Mouse (Mus musculus) CH12.LX (cell line): ENCODE data around the gene Kif15. TPM values are rescaled to one million over a fixed set of nuclear protein-coding genes. Genes with fewer than 3 reads are reported as not detected.

Source experiments
- DNase-seq: peaks from one replicate; pipeline ENCODE4 v3.0.0-alpha.2; 2013; ENCODE audit errors: extremely low read depth
- H3K27ac ChIP-seq: 2 replicates; pipeline ENCODE4 v1.5.1; 2012; ENCODE audit warnings: low read depth, mild to moderate bottlenecking, control low read depth, moderate library complexity; ENCODE audit not compliant: insufficient read depth
- H3K27me3 ChIP-seq: replicated peaks from 2 replicates; pipeline ENCODE3; 2012; ENCODE audit warnings: inconsistent platforms
- H3K36me3 ChIP-seq, 2 experiments: replicated peaks in 1 of 2; 2 replicates each; pipeline versions ENCODE3 to v1.6.1; 2012; ENCODE audit warnings: inconsistent platforms in 1 of 2, low read length in 1 of 2, mild to moderate bottlenecking in 1 of 2, mixed read lengths in 1 of 2, moderate library complexity in 1 of 2; ENCODE audit not compliant: control insufficient read depth in 1 of 2, insufficient read depth in 1 of 2
- H3K4me1 ChIP-seq, 2 experiments: 2 replicates each; pipeline ENCODE4 v1.6.1; 2012; ENCODE audit warnings: inconsistent platforms in 1 of 2, moderate library complexity in 1 of 2; ENCODE audit not compliant: insufficient read depth in 2 of 2, control insufficient read depth in 1 of 2
- H3K4me2 ChIP-seq: 2 replicates; pipeline ENCODE4 v1.6.1; 2012; ENCODE audit warnings: low read depth, mild to moderate bottlenecking, control low read depth; ENCODE audit not compliant: poor library complexity, insufficient read depth, severe bottlenecking
- H3K4me3 ChIP-seq, 3 experiments: fragments of 150-350 bp in 1 of 3; sonication (generic) in 1 of 3; replicated peaks in 1 of 3; 2 replicates each; pipeline versions ENCODE3 to v1.5.1; 2011 to 2012; ENCODE audit warnings: low read depth in 2 of 3, low read length in 2 of 3, mild to moderate bottlenecking in 2 of 3, moderate library complexity in 2 of 3, control low read depth in 1 of 3, improper control_type of control experiment in 1 of 3, inconsistent platforms in 1 of 3, mixed read lengths in 1 of 3; ENCODE audit not compliant: poor library complexity in 1 of 3
- H3K79me2 ChIP-seq: replicated peaks from 2 replicates; pipeline ENCODE4 v1.6.1; 2012; ENCODE audit warnings: mild to moderate bottlenecking, moderate library complexity; ENCODE audit not compliant: control insufficient read depth, poor library complexity, insufficient read depth, severe bottlenecking; ENCODE audit errors: extremely low read depth
- H3K9ac ChIP-seq: 2 replicates; pipeline ENCODE4 v1.6.1; 2012; ENCODE audit warnings: low read depth, mild to moderate bottlenecking, control low read depth, moderate library complexity; ENCODE audit not compliant: insufficient read depth
- H3K9me3 ChIP-seq: replicated peaks from 2 replicates; pipeline ENCODE3; 2012; ENCODE audit warnings: low read length, inconsistent platforms, mixed read lengths
- BHLHE40 ChIP-seq: IDR thresholded peaks from 2 replicates; pipeline ENCODE4 v1.6.1; 2011; ENCODE audit warnings: mild to moderate bottlenecking, low read depth, low read length, improper control_type of control experiment
- CHD2 ChIP-seq: IDR thresholded peaks from 2 replicates; pipeline ENCODE4 v1.6.1; 2011; ENCODE audit warnings: low read length, improper control_type of control experiment
- CTCF ChIP-seq, 2 experiments: IDR thresholded peaks in 1 of 2; conservative IDR thresholded peaks in 1 of 2; 2 replicates each; pipeline ENCODE4 v1.5.1; 2011 to 2012; ENCODE audit warnings: low read depth in 2 of 2, low read length in 2 of 2, improper control_type of control experiment in 1 of 2, inconsistent platforms in 1 of 2, mild to moderate bottlenecking in 1 of 2, moderate library complexity in 1 of 2
- E2F4 ChIP-seq: IDR thresholded peaks from 2 replicates; pipeline ENCODE4 v1.6.1; 2011; ENCODE audit warnings: low read depth, low read length, improper control_type of control experiment; ENCODE audit not compliant: insufficient replicate concordance
- ELF1 ChIP-seq: IDR thresholded peaks from 2 replicates; pipeline ENCODE4 v1.6.1; 2014; ENCODE audit warnings: low read depth, mild to moderate bottlenecking, inconsistent platforms, low read length, improper control_type of control experiment
- EP300 ChIP-seq: IDR thresholded peaks from 2 replicates; pipeline ENCODE4 v1.6.1; 2011; ENCODE audit warnings: low read length, improper control_type of control experiment
- ETS1 ChIP-seq: conservative IDR thresholded peaks from 2 replicates; pipeline ENCODE4 v1.6.1; 2012; ENCODE audit warnings: low read depth, mild to moderate bottlenecking, inconsistent platforms, low read length, improper control_type of control experiment, moderate library complexity
- GABPA ChIP-seq: IDR thresholded peaks from 2 replicates; pipeline ENCODE4 v1.6.1; 2012; ENCODE audit warnings: low read depth, low read length, improper control_type of control experiment, inconsistent platforms; ENCODE audit not compliant: insufficient replicate concordance
- HCFC1 ChIP-seq: IDR thresholded peaks from 2 replicates; pipeline ENCODE4 v1.6.1; 2012; ENCODE audit warnings: low read depth, mild to moderate bottlenecking, inconsistent platforms, low read length, improper control_type of control experiment
- IRF4 ChIP-seq: IDR thresholded peaks from 2 replicates; pipeline ENCODE4 v1.6.1; 2014; ENCODE audit warnings: low read depth, mild to moderate bottlenecking, inconsistent platforms, low read length, improper control_type of control experiment
- JUND ChIP-seq: conservative IDR thresholded peaks from 2 replicates; pipeline ENCODE4 v1.6.1; 2011; ENCODE audit warnings: low read depth, low read length, improper control_type of control experiment
- KAT2A ChIP-seq: IDR thresholded peaks from 2 replicates; pipeline ENCODE4 v1.6.1; 2012; ENCODE audit warnings: low read length, improper control_type of control experiment, inconsistent platforms; ENCODE audit not compliant: insufficient replicate concordance
- MAFK ChIP-seq: IDR thresholded peaks from 2 replicates; pipeline ENCODE4 v1.6.1; 2011; ENCODE audit warnings: low read length, improper control_type of control experiment; ENCODE audit not compliant: insufficient replicate concordance
- MAX ChIP-seq: IDR thresholded peaks from 2 replicates; pipeline ENCODE4 v1.6.1; 2011; ENCODE audit warnings: low read length, improper control_type of control experiment
- MAZ ChIP-seq: IDR thresholded peaks from 2 replicates; pipeline ENCODE4 v1.6.1; 2012; ENCODE audit warnings: low read depth, mild to moderate bottlenecking, inconsistent platforms, low read length, improper control_type of control experiment, moderate library complexity
- MEF2A ChIP-seq: IDR thresholded peaks from 2 replicates; pipeline ENCODE4 v1.6.1; 2014; ENCODE audit warnings: low read depth, mild to moderate bottlenecking, inconsistent platforms, low read length, improper control_type of control experiment, borderline replicate concordance
- MXI1 ChIP-seq: IDR thresholded peaks from 2 replicates; pipeline ENCODE4 v1.6.1; 2011; ENCODE audit warnings: mild to moderate bottlenecking, low read depth, low read length, improper control_type of control experiment
- MYC ChIP-seq: IDR thresholded peaks from 2 replicates; pipeline ENCODE4 v1.6.1; 2011; ENCODE audit warnings: low read depth, mild to moderate bottlenecking, improper control_type of control experiment, low read length
- NELFE ChIP-seq: IDR thresholded peaks from 2 replicates; pipeline ENCODE4 v1.6.1; 2011; ENCODE audit warnings: low read depth, low read length, improper control_type of control experiment
- NRF1 ChIP-seq: IDR thresholded peaks from 2 replicates; pipeline ENCODE4 v1.6.1; 2014; ENCODE audit warnings: low read depth, mild to moderate bottlenecking, inconsistent platforms, low read length, improper control_type of control experiment, moderate library complexity
- POLR2A ChIP-seq: IDR thresholded peaks from 2 replicates; pipeline ENCODE4 v1.6.1; 2011; ENCODE audit warnings: low read depth, mild to moderate bottlenecking, improper control_type of control experiment, low read length
- POLR2AphosphoS2 ChIP-seq: IDR thresholded peaks from 2 replicates; pipeline ENCODE4 v1.6.1; 2011; ENCODE audit warnings: low read depth, low read length, improper control_type of control experiment
- RAD21 ChIP-seq: IDR thresholded peaks from 2 replicates; pipeline ENCODE4 v1.6.1; 2011; ENCODE audit warnings: low read depth, mild to moderate bottlenecking, low read length, improper control_type of control experiment, moderate library complexity
- RCOR1 ChIP-seq: conservative IDR thresholded peaks from 2 replicates; pipeline ENCODE4 v1.6.1; 2012; ENCODE audit warnings: low read depth, mild to moderate bottlenecking, inconsistent platforms, low read length, improper control_type of control experiment
- SIN3A ChIP-seq: IDR thresholded peaks from 2 replicates; pipeline ENCODE4 v1.6.1; 2012; ENCODE audit warnings: low read length, improper control_type of control experiment, inconsistent platforms
- SMC3 ChIP-seq: IDR thresholded peaks from 2 replicates; pipeline ENCODE4 v1.6.1; 2011; ENCODE audit warnings: low read depth, low read length, improper control_type of control experiment
- TBP ChIP-seq: conservative IDR thresholded peaks from 2 replicates; pipeline ENCODE4 v1.6.1; 2011; ENCODE audit warnings: low read depth, low read length, improper control_type of control experiment
- TCF12 ChIP-seq: IDR thresholded peaks from 2 replicates; pipeline ENCODE4 v1.6.1; 2014; ENCODE audit warnings: low read depth, mild to moderate bottlenecking, inconsistent platforms, low read length, improper control_type of control experiment
- UBTF ChIP-seq: IDR thresholded peaks from 2 replicates; pipeline ENCODE4 v1.6.1; 2012; ENCODE audit warnings: low read depth, mild to moderate bottlenecking, inconsistent platforms, low read length, improper control_type of control experiment, moderate library complexity
- USF1 ChIP-seq: IDR thresholded peaks from 2 replicates; pipeline ENCODE4 v1.6.1; 2014; ENCODE audit warnings: low read depth, mild to moderate bottlenecking, inconsistent platforms, low read length, improper control_type of control experiment
- USF2 ChIP-seq: conservative IDR thresholded peaks from 2 replicates; pipeline ENCODE4 v1.6.1; 2011; ENCODE audit warnings: low read depth, low read length, improper control_type of control experiment
- ZC3H11A ChIP-seq: IDR thresholded peaks from 2 replicates; pipeline ENCODE4 v1.6.1; 2012; ENCODE audit warnings: low read depth, mild to moderate bottlenecking, inconsistent platforms, low read length, improper control_type of control experiment
- ZKSCAN1 ChIP-seq: IDR thresholded peaks from 2 replicates; pipeline ENCODE4 v1.6.1; 2012; ENCODE audit warnings: low read depth, inconsistent platforms, low read length, improper control_type of control experiment, borderline replicate concordance
- ZMIZ1 ChIP-seq: IDR thresholded peaks from 2 replicates; pipeline ENCODE4 v1.6.1; 2012; ENCODE audit warnings: low read depth, mild to moderate bottlenecking, inconsistent platforms, low read length, improper control_type of control experiment
- ZNF384 ChIP-seq: IDR thresholded peaks from 2 replicates; pipeline ENCODE4 v1.6.1; 2012; ENCODE audit warnings: low read depth, low read length, improper control_type of control experiment, inconsistent platforms
- dilution Hi-C: fragments of 300-500 bp; cut with MboI; formaldehyde crosslinking; loops from 2 replicates; pipeline ENCODE4 v1.14.3; 2020; ENCODE audit warnings: low sequenced_read_pairs; ENCODE audit not compliant: extremely low pct_unique_long_range_greater_than_20kb, extremely low pct_ligation_motif_present
- in situ Hi-C: fragments of 300-500 bp; cut with MboI; formaldehyde crosslinking; loops from 3 replicates; pipeline ENCODE4 v1.14.3; 2019; ENCODE audit warnings: low sequenced_read_pairs, low pct_ligation_motif_present, low pct_unique_long_range_greater_than_20kb, mixed read lengths
- polyA plus RNA-seq: library from polyadenylated mRNA; unstranded; fragments of >175 nt; gene quantifications from 2 replicates; pipeline ENCODE4 v1.2.1, GENCODE M21; 2012; ENCODE audit warnings: low read depth; ENCODE audit not compliant: insufficient read length
- total RNA-seq, 2 experiments: library from RNA; depleted of rRNA; stranded (reverse); fragments of 300-350 nt in 1 of 2; fragments of >200 nt in 1 of 2; gene quantifications; 2 replicates each; pipeline ENCODE4 v1.2.3; 2012 to 2014

Kif15 gene
- total RNA-seq (2012; rRNA removed) (51.5 and 51.7 TPM in 2 replicates), total RNA-seq (2014; rRNA removed) (85.4 and 101 TPM in 2 replicates), polyA plus RNA-seq (63.5 and 66.6 TPM in 2 replicates)

GRCm38 (mm10) chr9:122950643-122951475 is at the start of gene Kif15, which contains the start of gene 1110059G10Rik:
TSS of gene Kif15 (plus strand) at chr9:122951046.
TSS of gene 1110059G10Rik (minus strand) at chr9:122951000.
- Histone ChIP-seq H3K4me2 (peak within 1 kb of the TSS; percentile 92), H3K27ac (peak within 1 kb of the TSS; percentile 13; the same call in 1 of the 2 replicates), H3K79me2 (peaks cover 49% of the 10 kb centered on the region), H3K9ac (peak within 1 kb of the TSS; percentile 70), H3K27me3 (no peaks in the 10 kb centered on the region), H3K4me3 (peak within 1 kb of the TSS; percentile 62 to 90 (median 89)), H3K36me3 (peaks cover 7 to 41% of the 10 kb centered on the region in 2 experiments), H3K4me1 (peaks cover 3 to 23% of the 10 kb centered on the region in 2 experiments; a peak in 3 of 4 replicates), H3K9me3 (no peaks in the 10 kb centered on the region)
- peak; percentile 91 for DNase-seq
- TF ChIP-seq ZKSCAN1 (no peak), HCFC1 (peak; percentile 89), SMC3 (no peak), NELFE (peak; percentile 80; the same call in 1 of the 2 replicates), MYC (peak; percentile 61), IRF4 (no peak), POLR2AphosphoS2 (peak; percentile 90), CTCF (conservative IDR thresholded peaks at IDR 0.05 in 1 of 2, IDR thresholded peaks at IDR 0.05 in 1 of 2; ENCODE audit: low read depth in 2 of 2, low read length in 2 of 2) (no peak), ELF1 (peak; percentile 84), ZNF384 (no peak), ZMIZ1 (peak; percentile 62; the same call in 1 of the 2 replicates), USF2 (no peak), MXI1 (peak; percentile 91), MAZ (0 out of 2 replicates have a peak, but pooled peaks have one; percentile 47), BHLHE40 (0 out of 2 replicates have a peak, but pooled peaks have one; percentile 4), GABPA (peak; percentile 15; the same call in 1 of the 2 replicates), TCF12 (peak; percentile 61; the same call in 1 of the 2 replicates), MAX (peak; percentile 35), USF1 (no peak), KAT2A (peak; percentile 79; the same call in 1 of the 2 replicates), TBP (peak; percentile 75), SIN3A (peak; percentile 94), ZC3H11A (no peak), POLR2A (peak; percentile 86), MEF2A (peak; percentile 42), CHD2 (no peak), JUND (no peak), UBTF (peak; percentile 71; the same call in 1 of the 2 replicates), RAD21 (no peak), NRF1 (peak; percentile 55; the same call in 1 of the 2 replicates), MAFK (no peak), EP300 (no peak), E2F4 (peak; percentile 96), RCOR1 (no peak), ETS1 (no peak)
- dilution Hi-C loops (no loop called here), in situ Hi-C loops (loop anchor here (25.0 kb wide), 1 partner anchor 214 kb away; the partner anchor contains the start of gene Topaz1)
